Mouse (Mus musculus): ENCODE data around the gene Olfr328.
"Not testable (repeated sequence)": the region's sequence is repeated elsewhere in the genome, so short reads cannot be mapped to it uniquely, and the experiment has no call there.

DNA sequence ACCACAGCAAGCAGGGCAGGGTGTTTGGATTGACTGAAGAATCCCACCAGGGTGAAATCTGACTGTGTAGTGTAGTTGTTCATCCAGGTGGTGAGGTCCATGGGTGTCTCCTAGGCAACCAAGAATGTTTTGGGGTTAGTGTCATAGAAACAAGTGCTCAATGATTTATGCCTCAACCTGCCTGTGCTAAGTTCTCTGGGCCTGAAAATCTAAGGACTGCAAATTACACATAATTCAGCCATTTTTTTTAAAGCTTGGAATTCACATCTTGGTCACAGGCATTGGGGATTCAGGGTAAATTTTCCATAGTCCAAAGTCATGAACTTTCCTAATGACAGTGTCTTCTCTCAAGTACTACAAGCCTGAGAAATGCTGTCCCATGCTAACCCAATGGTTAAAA, 53.0 kb downstream of the Olfr328 start, which contains the start of gene Olfr331:
- TF ChIP-seq CTCF (IDR thresholded peaks at IDR 0.05; ENCODE audit: low read depth, low read length); POLR2A (IDR thresholded peaks at IDR 0.05; ENCODE audit: extremely low read depth, insufficient read depth, low read length): not testable (repeated sequence)

Measured in liver, adult 2 months (tissue).